Mouse (Mus musculus) lung, postnatal 0 days (tissue): ENCODE data around the gene Acot2. TPM values are rescaled to one million over a fixed set of nuclear protein-coding genes. Genes with fewer than 3 reads are reported as not detected.
A peak's percentile ranks its signal among the peaks of the same experiment; 100 is the strongest.
"Not testable (repeated sequence)": the region's sequence is repeated elsewhere in the genome, so short reads cannot be mapped to it uniquely, and the experiment has no call there.

Source experiments
- ATAC-seq: fragments of 200-750 bp; cut with Nextera tagmentation; 2 replicates; pipeline ENCODE4 v1.8.0; 2017; ENCODE audit warnings: moderate library complexity
- DNase-seq: peaks from one replicate; pipeline ENCODE4 v3.0.0-alpha.2; 2016; ENCODE audit warnings: low spot score
- H3K27ac ChIP-seq: fragments of 300-500 bp; sonication (generic); 2 replicates; pipeline ENCODE4 v1.5.1; 2014; ENCODE audit warnings: antibody characterized with exemption, mild to moderate bottlenecking, low read length, mixed read lengths
- H3K27me3 ChIP-seq: fragments of 300-500 bp; sonication (generic); replicated peaks from 2 replicates; pipeline ENCODE4 v1.6.1; 2014; ENCODE audit warnings: low read length, mixed read lengths; ENCODE audit not compliant: insufficient read depth
- H3K36me3 ChIP-seq: fragments of 300-500 bp; sonication (generic); 2 replicates; pipeline ENCODE4 v1.6.1; 2014; ENCODE audit warnings: low read length, mixed read lengths; ENCODE audit not compliant: insufficient read depth
- H3K4me1 ChIP-seq: fragments of 300-500 bp; sonication (generic); 2 replicates; pipeline ENCODE4 v1.6.1; 2014; ENCODE audit warnings: antibody characterized with exemption, low read depth, low read length, mixed read lengths; ENCODE audit not compliant: insufficient read depth
- H3K4me2 ChIP-seq: fragments of 300-500 bp; sonication (generic); replicated peaks from 2 replicates; pipeline ENCODE4 v1.6.1; 2014; ENCODE audit warnings: low read depth, mild to moderate bottlenecking, low read length, moderate library complexity, mixed read lengths
- H3K4me3 ChIP-seq: fragments of 300-500 bp; sonication (generic); 2 replicates; pipeline ENCODE4 v1.5.1; 2014; ENCODE audit warnings: low read depth, low read length
- H3K9ac ChIP-seq: fragments of 300-500 bp; sonication (generic); replicated peaks from 2 replicates; pipeline ENCODE4 v1.6.1; 2014; ENCODE audit warnings: low read depth, mild to moderate bottlenecking
- H3K9me3 ChIP-seq: fragments of 300-500 bp; sonication (generic); 2 replicates; pipeline ENCODE4 v1.6.1; 2016; ENCODE audit warnings: low read length, mixed read lengths
- CTCF ChIP-seq: IDR thresholded peaks from 2 replicates; pipeline ENCODE4 v1.5.1; 2016; ENCODE audit warnings: antibody characterized with exemption, mild to moderate bottlenecking
- EP300 ChIP-seq: IDR thresholded peaks from 2 replicates; pipeline ENCODE4 v1.6.1; 2016; ENCODE audit warnings: antibody characterized with exemption, mild to moderate bottlenecking, control low read depth
- WGBS: fragments of 180-500 bp; shearing (Covaris S2); extraction: QIAGEN DNeasy Blood & Tissue Kit; methylation state at CpG from one replicate; pipeline ENCODE4 v1.1.7; 2014; 5-methylcytosine and 5-hydroxymethylcytosine counted together
- polyA plus RNA-seq: library from polyadenylated mRNA; unstranded; fragments of >200 nt; fragmentation: Nextera tagmentation; extraction: Ambion mirVana; gene quantifications from 2 replicates; pipeline ENCODE4 v1.2.1, GENCODE M21; 2015

The Acot2 gene
- polyA plus RNA-seq, 1 experiment from 2014 or later, result 79.7 TPM

GRCm38 (mm10) chr12:83988483-83988882, 822 bp downstream of the Acot2 start:
- DNase-seq (peak; percentile 39), ATAC-seq (no peak)
- WGBS, result 57% methylated on average over 4 of the region's 4 CpGs
- Histone ChIP-seq H3K9me3 (no peaks in the 10 kb centered on the region), H3K27me3 (no peaks in the 10 kb centered on the region), H3K4me1 (peaks cover 12% of the 10 kb centered on the region; the same call in 1 of the 2 replicates), H3K4me2 (peak overlapping the region; percentile 60), H3K4me3 (peak overlapping the region; percentile 67), H3K36me3 (no peaks in the 10 kb centered on the region), H3K27ac (peak overlapping the region; percentile 97), H3K9ac (peak overlapping the region; percentile 68)
- TF ChIP-seq EP300 (no peak; the same call in 1 of the 2 replicates), CTCF (no peak)

DNA sequence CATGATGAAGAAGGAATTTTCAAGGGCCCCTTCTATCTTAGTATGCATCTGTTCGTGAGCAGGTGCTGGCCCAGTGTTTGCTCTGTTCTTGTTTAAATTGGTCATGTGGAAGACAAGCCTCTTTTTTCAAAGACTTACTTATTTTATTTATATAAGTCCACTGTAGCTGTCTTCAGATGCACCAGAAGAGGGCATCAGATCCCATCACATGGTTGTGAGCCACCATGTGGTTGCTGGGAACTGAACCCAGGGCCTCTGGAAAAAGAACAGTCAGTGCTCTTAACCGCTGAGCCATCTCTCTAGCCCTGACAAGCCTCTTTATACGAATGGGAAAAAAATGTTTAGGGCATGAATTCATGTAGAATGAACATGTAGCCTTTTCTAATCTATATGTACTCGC, 1.7 kb downstream of the Acot2 start:
- H3K9me3 ChIP-seq, result no peaks in the 10 kb centered on the region
- H3K4me2 ChIP-seq, result peak overlapping the region; percentile 60; the same call in 1 of the 2 replicates
- ATAC-seq, result no peak
- H3K36me3 ChIP-seq, result no peaks in the 10 kb centered on the region
- H3K4me3 ChIP-seq, result 0 out of 2 replicates have a peak overlapping the region, but pooled peaks have one; percentile 67
- DNase-seq, result no peak
- 91% methylated on average over 4 of the region's 4 CpGs for WGBS
- H3K4me1 ChIP-seq, result peaks cover 12% of the 10 kb centered on the region; the same call in 1 of the 2 replicates
- H3K9ac ChIP-seq, result no peak overlapping the region
- TF ChIP-seq EP300 (no peak), CTCF (peak; percentile 43)
- H3K27ac ChIP-seq, result no peak overlapping the region
- no peaks in the 10 kb centered on the region for H3K27me3 ChIP-seq

- no peak overlapping the region for H3K27ac ChIP-seq
- no peak for DNase-seq
- H3K36me3 ChIP-seq, result no peaks in the 10 kb centered on the region
- no peak overlapping the region for H3K4me3 ChIP-seq
- H3K27me3 ChIP-seq, result no peaks in the 10 kb centered on the region
- ATAC-seq, result no peak
- WGBS, result 45% methylated on average over 2 of the region's 2 CpGs
- H3K9ac ChIP-seq, result no peak overlapping the region
- H3K9me3 ChIP-seq, result no peaks in the 10 kb centered on the region
- H3K4me2 ChIP-seq, result no peak overlapping the region
- TF ChIP-seq EP300, result no peak
- no peak for TF ChIP-seq CTCF
- H3K4me1 ChIP-seq, result no peaks in the 10 kb centered on the region
Measured at GRCm38 (mm10) chr12:83997221-83997620, 9.6 kb downstream of the Acot2 start.

DNA sequence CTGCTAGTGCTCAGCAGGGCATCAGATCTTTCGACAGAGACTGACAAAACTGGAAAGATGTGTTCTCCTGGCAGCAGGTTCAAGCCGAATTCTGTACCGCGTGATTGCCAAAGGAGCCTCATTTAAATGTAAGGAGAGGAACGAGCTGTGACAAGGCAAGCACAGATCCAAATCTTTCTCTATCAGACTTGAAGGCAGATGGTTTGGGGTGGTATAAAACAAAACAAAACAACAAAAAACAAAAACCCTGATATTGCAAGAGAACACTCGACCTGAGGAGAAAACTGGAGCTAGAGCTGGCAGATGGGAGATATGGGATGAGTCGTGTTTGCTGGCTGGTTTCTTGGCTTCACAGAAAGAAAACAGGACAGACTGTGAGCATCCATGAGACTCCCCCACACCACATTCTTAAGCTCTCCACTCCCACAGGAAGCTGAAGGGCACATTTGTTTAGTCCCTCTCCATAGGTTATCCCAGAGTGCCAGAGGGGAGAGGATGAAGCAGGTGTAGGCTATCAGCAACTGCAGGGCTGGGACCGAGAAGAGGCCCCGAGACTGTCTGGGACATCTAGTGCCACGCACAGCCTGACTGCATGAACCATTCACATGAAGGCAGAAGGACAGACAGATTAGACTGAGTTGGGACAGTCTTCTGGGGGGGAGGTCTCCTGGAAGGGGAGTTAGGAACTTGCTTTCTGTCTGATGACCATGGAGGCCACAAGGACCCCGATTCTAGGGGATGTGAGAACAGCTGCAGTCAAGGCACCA, 10.9 kb downstream of the Acot2 start:
- H3K4me3 ChIP-seq, result no peak overlapping the region
- H3K36me3 ChIP-seq, result no peaks in the 10 kb centered on the region
- H3K27me3 ChIP-seq, result no peaks in the 10 kb centered on the region
- DNase-seq, result peak; percentile 47
- 40% methylated on average over 11 of the region's 11 CpGs for WGBS
- no peak overlapping the region for H3K4me2 ChIP-seq
- H3K27ac ChIP-seq, result no peak overlapping the region
- no peak for ATAC-seq
- H3K9me3 ChIP-seq, result no peaks in the 10 kb centered on the region
- TF ChIP-seq EP300 (no peak), CTCF (no peak)
- no peak overlapping the region for H3K9ac ChIP-seq
- H3K4me1 ChIP-seq, result no peaks in the 10 kb centered on the region

DNA sequence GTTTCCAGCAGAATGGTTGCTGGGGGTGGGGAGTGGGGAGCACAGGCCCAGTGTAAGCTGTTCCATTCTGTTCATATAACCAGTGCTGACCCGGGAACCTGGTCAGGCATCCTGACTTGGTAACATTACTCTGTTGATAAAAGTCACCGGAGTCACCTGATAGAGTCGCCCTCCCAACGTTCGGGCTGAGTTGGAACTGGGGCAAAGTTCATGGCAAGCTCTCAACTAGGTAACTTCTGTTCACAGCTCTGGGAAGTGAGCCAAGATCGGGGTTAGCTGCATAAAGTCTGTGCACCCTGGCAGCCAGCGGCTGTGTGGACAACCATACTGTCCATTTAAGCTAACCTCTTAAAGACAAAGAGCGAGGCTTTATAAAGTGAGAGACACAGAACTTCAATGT, 11.6 kb downstream of the Acot2 start:
- not testable (repeated sequence) for H3K4me3 ChIP-seq

DNA sequence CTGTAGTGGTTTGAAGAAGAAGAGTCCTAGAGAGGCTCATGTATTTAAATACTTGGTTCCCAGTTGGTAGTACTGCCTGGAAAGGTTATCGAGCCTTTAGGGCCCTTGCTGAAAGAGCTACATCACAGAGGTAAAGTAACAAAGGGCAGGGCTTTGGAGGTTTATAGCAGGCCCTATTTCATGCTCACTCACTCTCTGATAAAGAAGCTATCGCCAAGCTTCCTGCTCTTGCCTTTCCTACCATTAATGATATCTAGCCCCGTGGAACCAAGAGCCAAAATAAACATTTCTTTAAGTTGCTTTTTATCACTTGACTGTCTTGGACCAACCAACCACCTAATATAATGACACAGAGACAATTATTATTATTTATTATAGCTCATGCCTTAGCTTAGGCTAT, 12.8 kb downstream of the Acot2 start:
- Histone ChIP-seq H3K9ac (no peak overlapping the region), H3K4me1 (no peaks in the 10 kb centered on the region), H3K27me3 (no peaks in the 10 kb centered on the region), H3K27ac (no peak overlapping the region), H3K4me3 (no peak overlapping the region), H3K9me3 (no peaks in the 10 kb centered on the region), H3K4me2 (no peak overlapping the region), H3K36me3 (no peaks in the 10 kb centered on the region)
- peak; percentile 16; the same call in 1 of the 2 replicates for ATAC-seq
- TF ChIP-seq EP300 (no peak), CTCF (no peak)
- 28% methylated on average over 3 of the region's 3 CpGs for WGBS
- no peak for DNase-seq

More for the DNA sequence above, 11.6 kb downstream of the Acot2 start:
- DNase-seq, result peak; percentile 83
- not testable (repeated sequence) for H3K4me2 ChIP-seq, H3K27ac ChIP-seq, H3K27me3 ChIP-seq, H3K36me3 ChIP-seq, H3K4me1 ChIP-seq, H3K9ac ChIP-seq, H3K9me3 ChIP-seq
- WGBS, result 33% methylated on average over 8 of the region's 8 CpGs
- peak; percentile 88 for ATAC-seq
